Mouse (Mus musculus) brain, embryonic 14.5 days (tissue): ENCODE results near the gene Krtap26-1. TPM values are rescaled to one million over a fixed set of nuclear protein-coding genes. Genes with fewer than 3 reads are reported as not detected.

Experiments
- DNase-seq: peaks from one replicate; pipeline ENCODE4 v3.0.0-alpha.2; 2011; ENCODE audit warnings: low read depth
- CTCF ChIP-seq: fragments of 200-500 bp; IDR thresholded peaks from 2 replicates; pipeline ENCODE4 v1.5.1; 2012; ENCODE audit warnings: inconsistent platforms, mild to moderate bottlenecking, moderate library complexity, borderline replicate concordance; ENCODE audit not compliant: insufficient read depth, insufficient read length; ENCODE audit errors: extremely low read depth
- POLR2A ChIP-seq: fragments of 200-500 bp; IDR thresholded peaks from 2 replicates; pipeline ENCODE4 v1.6.1; 2012; ENCODE audit warnings: mild to moderate bottlenecking, inconsistent platforms, borderline replicate concordance; ENCODE audit not compliant: poor library complexity, insufficient read depth, insufficient read length, severe bottlenecking; ENCODE audit errors: extremely low read depth
- polyA plus RNA-seq: library from polyadenylated mRNA; depleted of rRNA; stranded (reverse); fragments of >200 nt; gene quantifications from 2 replicates; pipeline ENCODE4 v1.2.3, GENCODE M21; 2012; rRNA removed

Krtap26-1 gene
- polyA plus RNA-seq: not detected in 2 replicates

- DNase-seq: no peak
- TF ChIP-seq CTCF: no peak
- TF ChIP-seq POLR2A: no peak
Observed at GRCm38 (mm10) chr16:88647358-88647846, at the start of gene Krtap26-1. Gene Krtap26-1, minus strand, starts transcription at chr16:88647796.

GRCm38 (mm10) chr16:88696256-88696655, 48.7 kb upstream of the Krtap26-1 start:
- TF ChIP-seq CTCF (no peak), POLR2A (no peak)
- DNase-seq: no peak

GRCm38 (mm10) chr16:88681282-88681681, 33.7 kb upstream of the Krtap26-1 start:
- no peak for TF ChIP-seq CTCF
- no peak for TF ChIP-seq POLR2A
- peak; percentile 73 for DNase-seq

DNA sequence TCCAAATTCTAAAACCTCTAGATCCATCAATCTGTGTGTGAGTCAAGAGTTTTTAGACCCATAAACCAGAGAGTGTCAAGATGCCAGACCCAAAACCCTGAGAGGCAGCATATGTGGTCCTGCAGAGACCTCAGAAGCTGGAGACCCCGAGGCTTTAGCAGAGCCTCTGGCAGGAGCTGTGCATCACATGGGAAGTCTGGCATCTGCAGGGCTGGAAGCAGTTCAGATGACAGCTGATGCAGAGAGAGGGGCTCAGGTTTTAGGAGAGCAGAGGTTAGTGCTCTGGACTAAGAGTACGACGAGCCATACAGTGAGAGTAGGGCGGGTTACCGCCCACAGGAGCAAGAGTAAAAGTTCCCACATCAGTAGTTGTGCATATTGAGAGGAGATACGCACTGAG, 31.5 kb upstream of the Krtap26-1 start:
- DNase-seq: no peak
- TF ChIP-seq CTCF (no peak), POLR2A (no peak)

- TF ChIP-seq CTCF: no peak
- no peak for DNase-seq
Observed at GRCm38 (mm10) chr16:88671571-88671970, 24.0 kb upstream of the Krtap26-1 start, which contains the start of gene Krtap27-1. Gene Krtap27-1, minus strand, starts transcription at chr16:88671671.

DNA sequence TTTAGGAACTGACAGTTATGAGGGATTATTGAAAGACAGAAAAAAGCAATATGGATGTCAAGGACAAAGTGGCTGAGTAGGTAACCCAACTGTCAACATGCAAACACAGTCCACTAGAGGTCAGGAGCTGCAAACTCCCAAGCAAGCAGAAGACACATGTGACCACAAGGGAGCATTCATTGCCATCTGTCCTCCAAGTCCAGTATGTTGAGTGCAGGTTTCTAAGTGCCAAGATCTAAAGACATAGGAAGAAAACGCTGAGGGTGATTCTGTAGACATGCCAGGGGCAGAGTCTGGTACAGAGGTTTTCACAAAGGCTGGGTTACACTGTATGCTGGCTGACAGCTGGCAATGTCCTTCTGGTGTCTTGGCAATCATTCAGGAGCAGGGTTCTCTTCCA, 9.8 kb upstream of the Krtap26-1 start:
- TF ChIP-seq POLR2A (no peak), CTCF (peak; percentile 28; the same call in 1 of the 2 replicates)
- peak; percentile 63 for DNase-seq

GRCm38 (mm10) chr16:88651952-88652351, 4.4 kb upstream of the Krtap26-1 start:
- DNase-seq: no peak
- TF ChIP-seq CTCF (no peak), POLR2A (no peak)

GRCm38 (mm10) chr16:88651082-88651481, 3.5 kb upstream of the Krtap26-1 start:
- DNase-seq: no peak
- TF ChIP-seq POLR2A: no peak
- no peak for TF ChIP-seq CTCF

- TF ChIP-seq POLR2A (no peak), CTCF (no peak)
Observed at GRCm38 (mm10) chr16:88646366-88647111, 1.1 kb downstream of the Krtap26-1 start.

DNA sequence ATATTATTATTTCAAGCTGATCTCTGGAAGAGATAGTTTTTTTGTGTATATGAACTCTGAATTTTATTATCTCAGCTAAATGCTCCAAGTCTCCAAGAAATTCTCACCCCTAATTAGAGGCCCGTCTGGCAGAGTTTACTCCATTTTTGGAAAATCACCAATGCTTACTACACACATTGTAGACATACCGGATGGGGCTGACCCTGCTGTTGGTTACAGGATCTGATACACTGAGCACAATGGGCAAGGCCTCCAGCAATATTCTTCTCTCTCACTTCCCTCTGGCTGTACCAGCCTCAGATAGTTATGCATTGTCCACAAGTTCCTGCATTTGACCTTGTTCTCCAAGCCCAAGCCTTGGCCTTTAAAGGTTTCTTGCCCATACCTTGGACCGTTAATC, 7.5 kb downstream of the Krtap26-1 start:
- DNase-seq: peak; percentile 75
- TF ChIP-seq CTCF (no peak), POLR2A (no peak)

More at GRCm38 (mm10) chr16:88646366-88647111, 1.1 kb downstream of the Krtap26-1 start:
- no peak for DNase-seq

- peak; percentile 65 for DNase-seq
- no peak for TF ChIP-seq POLR2A
- no peak for TF ChIP-seq CTCF
Observed at GRCm38 (mm10) chr16:88635142-88635541, 12.5 kb downstream of the Krtap26-1 start.

DNA sequence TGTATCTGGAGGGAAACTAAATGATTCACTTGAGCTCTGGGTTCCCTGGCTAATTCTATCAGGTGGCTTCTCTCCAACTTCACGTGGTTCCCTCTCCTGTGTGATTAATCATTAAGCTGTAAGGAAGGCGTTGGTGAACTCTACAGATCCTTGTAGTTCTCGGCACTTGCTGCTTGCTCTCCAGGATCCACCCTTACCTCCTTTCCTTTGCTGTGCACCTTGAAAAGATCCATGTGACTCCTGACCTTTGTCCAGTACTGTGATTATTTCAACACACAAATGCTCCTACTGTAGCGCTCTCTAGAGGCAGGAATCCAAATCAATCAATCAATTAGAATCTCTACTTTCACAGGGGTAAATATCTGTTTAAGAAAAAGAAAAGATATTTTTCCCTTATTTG, 16.1 kb downstream of the Krtap26-1 start:
- DNase-seq: no peak
- TF ChIP-seq POLR2A: no peak
- TF ChIP-seq CTCF: no peak

GRCm38 (mm10) chr16:88627566-88627965, 20.0 kb downstream of the Krtap26-1 start, which contains the start of gene 2310079G19Rik:
Gene 2310079G19Rik, minus strand, starts transcription at chr16:88627666.
- TF ChIP-seq CTCF: no peak
- no peak for TF ChIP-seq POLR2A

More at GRCm38 (mm10) chr16:88627566-88627965, 20.0 kb downstream of the Krtap26-1 start, which contains the start of gene 2310079G19Rik:
- DNase-seq: no peak
